Mouse (Mus musculus) embryonic facial prominence, embryonic 14.5 days (tissue): ENCODE data around the gene Tmem252. TPM values are rescaled to one million over a fixed set of nuclear protein-coding genes. Genes with fewer than 3 reads are reported as not detected.

Experiments used
- ATAC-seq: fragments of 200-750 bp; cut with Nextera tagmentation; 2 replicates; pipeline ENCODE4 v1.8.0; 2017; ENCODE audit warnings: low read depth, moderate number of reproducible peaks, moderate TSS enrichment
- DNase-seq: peaks from one replicate; pipeline ENCODE4 v3.0.0-alpha.2; 2015; ENCODE audit warnings: low spot score
- H3K27ac ChIP-seq: fragments of 300-500 bp; sonication (generic); replicated peaks from 2 replicates; pipeline ENCODE4 v1.5.1; 2014; ENCODE audit warnings: low read depth, mild to moderate bottlenecking, low read length, moderate library complexity
- H3K27me3 ChIP-seq: fragments of 300-500 bp; sonication (generic); replicated peaks from 2 replicates; pipeline ENCODE4 v1.6.1; 2014; ENCODE audit warnings: low read length; ENCODE audit not compliant: control insufficient read depth, insufficient read depth
- H3K36me3 ChIP-seq: fragments of 300-500 bp; sonication (generic); 2 replicates; pipeline ENCODE4 v1.6.1; 2014; ENCODE audit warnings: low read length, mixed read lengths; ENCODE audit not compliant: control insufficient read depth, insufficient read depth
- H3K4me1 ChIP-seq: fragments of 300-500 bp; sonication (generic); 2 replicates; pipeline ENCODE4 v1.6.1; 2014; ENCODE audit warnings: antibody characterized with exemption, low read length; ENCODE audit not compliant: control insufficient read depth, insufficient read depth
- H3K4me2 ChIP-seq: fragments of 300-500 bp; sonication (generic); 2 replicates; pipeline ENCODE4 v1.6.1; 2014; ENCODE audit warnings: low read depth, mild to moderate bottlenecking, low read length, moderate library complexity, mixed read lengths
- H3K4me3 ChIP-seq: fragments of 300-500 bp; sonication (generic); 2 replicates; pipeline ENCODE4 v1.5.1; 2014; ENCODE audit warnings: low read depth, mild to moderate bottlenecking, low read length
- H3K9ac ChIP-seq: fragments of 300-500 bp; sonication (generic); 2 replicates; pipeline ENCODE4 v1.6.1; 2014; ENCODE audit warnings: low read depth, mild to moderate bottlenecking, low read length, moderate library complexity, mixed read lengths
- H3K9me3 ChIP-seq: fragments of 300-500 bp; sonication (generic); 2 replicates; pipeline ENCODE4 v1.6.1; 2016; ENCODE audit warnings: low read length; ENCODE audit not compliant: control insufficient read depth
- WGBS: fragments of 180-500 bp; shearing (Covaris S2); extraction: QIAGEN DNeasy Blood & Tissue Kit; methylation state at CpG from one replicate; pipeline ENCODE4 v1.1.7; 2014; 5-methylcytosine and 5-hydroxymethylcytosine counted together
- polyA plus RNA-seq: library from polyadenylated mRNA; unstranded; fragments of >200 nt; fragmentation: Nextera tagmentation; extraction: Ambion mirVana; gene quantifications from 2 replicates; pipeline ENCODE4 v1.2.1, GENCODE M21; 2014

Tmem252 gene
- polyA plus RNA-seq, 1 experiment from 2014 or later: 3.6 TPM

DNA sequence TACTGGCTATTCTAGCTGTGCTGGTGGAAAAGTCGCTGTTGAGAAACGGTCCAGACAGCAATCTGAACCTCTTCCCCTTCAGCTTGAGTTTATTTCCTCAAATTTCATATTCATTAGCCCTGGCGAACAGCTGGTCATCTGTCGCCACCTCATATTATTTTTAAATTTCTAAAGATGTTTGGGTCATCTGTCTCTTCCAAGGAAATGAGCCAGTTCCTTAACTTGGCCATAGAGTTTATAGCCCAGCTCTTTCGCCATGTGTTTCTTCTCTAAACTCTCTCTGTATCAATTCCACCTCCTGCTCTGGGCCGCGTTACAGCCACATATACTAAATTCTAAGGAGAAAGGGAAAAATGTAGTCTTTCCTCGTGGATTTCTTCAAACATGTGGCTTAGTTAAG is 29.9 kb downstream of the Tmem252 start:
- Histone ChIP-seq H3K27ac (no peak overlapping the region), H3K27me3 (no peaks in the 10 kb centered on the region), H3K4me2 (no peak overlapping the region), H3K4me3 (no peak overlapping the region), H3K9me3 (no peaks in the 10 kb centered on the region), H3K9ac (no peak overlapping the region), H3K4me1 (0 out of 2 replicates have a peak, but pooled peaks cover 3% of the 10 kb centered on the region), H3K36me3 (no peaks in the 10 kb centered on the region)
- DNase-seq: no peak
- no peak for ATAC-seq
- 50% methylated on average over 8 of the region's 8 CpGs for WGBS

DNA sequence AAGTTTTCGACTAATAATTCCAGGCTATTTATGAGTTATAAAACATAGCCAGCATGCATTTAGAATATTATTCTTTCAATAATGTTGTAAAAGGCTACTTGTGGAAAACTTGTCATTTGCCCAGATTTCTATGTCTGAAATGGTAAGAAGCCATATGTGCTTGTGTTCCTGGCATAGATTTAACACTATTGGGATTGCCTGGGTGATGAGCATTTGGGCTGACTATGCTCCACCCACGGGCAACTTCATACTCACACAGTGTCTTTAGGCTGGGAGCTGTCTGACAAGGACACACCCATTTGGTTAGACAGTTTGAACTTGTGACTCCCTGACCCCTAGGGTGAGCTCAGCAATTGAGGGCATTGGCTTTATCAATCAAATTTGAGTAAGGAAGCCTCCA is 30.5 kb downstream of the Tmem252 start:
- DNase-seq: no peak
- Histone ChIP-seq H3K4me1 (no peaks in the 10 kb centered on the region), H3K9me3 (no peaks in the 10 kb centered on the region), H3K9ac (no peak overlapping the region), H3K27me3 (no peaks in the 10 kb centered on the region), H3K27ac (no peak overlapping the region), H3K36me3 (no peaks in the 10 kb centered on the region), H3K4me3 (no peak overlapping the region), H3K4me2 (no peak overlapping the region)
- ATAC-seq: no peak
- WGBS: 69% methylated on average over 2 of the region's 2 CpGs

DNA sequence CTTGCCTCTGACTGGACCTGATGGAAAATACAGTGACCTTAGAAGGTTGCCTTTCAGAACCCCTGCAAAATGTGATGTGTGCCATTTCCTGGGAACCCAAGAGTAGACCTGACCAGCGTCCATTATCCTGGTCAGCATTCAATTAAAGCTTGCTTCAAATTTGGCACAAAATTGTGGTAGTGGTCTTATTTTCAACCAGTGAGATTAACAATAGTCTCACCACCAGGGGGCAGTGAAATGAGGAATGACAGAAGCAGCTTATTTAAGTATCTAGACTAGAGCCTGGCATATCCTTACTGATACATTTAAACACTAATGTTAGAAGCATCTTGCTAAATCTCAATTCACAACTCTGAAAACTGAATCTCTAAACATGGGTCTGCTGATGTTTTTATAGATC is 31.6 kb downstream of the Tmem252 start:
- peak; percentile 71 for DNase-seq
- no peaks in the 10 kb centered on the region for H3K4me1 ChIP-seq
- H3K36me3 ChIP-seq: no peaks in the 10 kb centered on the region
- H3K4me3 ChIP-seq: no peak overlapping the region
- no peaks in the 10 kb centered on the region for H3K9me3 ChIP-seq
- H3K27ac ChIP-seq: no peak overlapping the region
- no peak overlapping the region for H3K9ac ChIP-seq
- H3K4me2 ChIP-seq: no peak overlapping the region
- ATAC-seq: no peak
- no peaks in the 10 kb centered on the region for H3K27me3 ChIP-seq
- 60% methylated on average over 1 of the region's 1 CpGs for WGBS

DNA sequence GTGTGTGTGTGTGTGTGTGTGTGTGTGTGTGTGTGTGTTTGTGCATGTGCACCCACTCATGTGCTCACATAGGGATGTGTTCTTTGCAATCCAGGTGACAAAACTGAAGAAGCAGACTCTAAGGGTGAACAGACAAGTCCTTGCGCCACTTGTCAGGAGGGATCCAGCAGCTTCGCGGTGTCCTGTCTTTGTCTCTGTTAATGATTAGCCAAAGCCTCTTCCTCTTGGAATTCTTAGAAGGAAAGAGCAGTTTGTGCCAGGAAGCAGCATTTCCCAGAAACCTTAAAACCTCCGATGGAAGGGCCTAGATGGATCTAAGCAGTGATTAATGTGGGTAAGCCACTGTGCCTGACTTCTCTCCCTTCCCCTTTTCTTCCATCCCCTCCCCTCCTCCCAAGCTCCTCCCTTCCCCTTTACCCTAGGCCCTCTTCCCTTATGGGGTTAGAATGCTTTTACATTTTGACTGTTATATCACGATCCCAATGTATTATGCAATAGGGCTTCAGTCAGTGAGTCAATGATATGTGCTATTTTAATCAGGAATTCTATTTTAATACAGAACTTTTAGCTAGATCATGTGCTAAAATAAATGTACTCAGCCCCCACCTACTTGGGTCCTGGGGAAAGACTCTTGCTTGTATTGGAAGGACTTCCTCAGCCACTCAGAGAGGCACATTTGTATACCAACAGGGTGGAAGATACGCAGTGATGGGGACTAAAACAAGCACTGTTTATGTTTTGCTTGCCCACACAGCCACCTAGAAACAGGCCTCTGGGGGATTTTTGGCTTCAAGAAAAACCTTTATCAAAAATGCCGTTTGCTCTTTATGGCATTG is 33.5 kb downstream of the Tmem252 start:
- H3K36me3 ChIP-seq: no peaks in the 10 kb centered on the region
- DNase-seq (no peak), ATAC-seq (no peak)
- no peaks in the 10 kb centered on the region for H3K27me3 ChIP-seq
- no peak overlapping the region for H3K9ac ChIP-seq
- H3K4me3 ChIP-seq: no peak overlapping the region
- no peak overlapping the region for H3K4me2 ChIP-seq
- H3K9me3 ChIP-seq: no peaks in the 10 kb centered on the region
- no peak overlapping the region for H3K27ac ChIP-seq
- 60% methylated on average over 7 of the region's 7 CpGs for WGBS
- H3K4me1 ChIP-seq: no peaks in the 10 kb centered on the region

DNA sequence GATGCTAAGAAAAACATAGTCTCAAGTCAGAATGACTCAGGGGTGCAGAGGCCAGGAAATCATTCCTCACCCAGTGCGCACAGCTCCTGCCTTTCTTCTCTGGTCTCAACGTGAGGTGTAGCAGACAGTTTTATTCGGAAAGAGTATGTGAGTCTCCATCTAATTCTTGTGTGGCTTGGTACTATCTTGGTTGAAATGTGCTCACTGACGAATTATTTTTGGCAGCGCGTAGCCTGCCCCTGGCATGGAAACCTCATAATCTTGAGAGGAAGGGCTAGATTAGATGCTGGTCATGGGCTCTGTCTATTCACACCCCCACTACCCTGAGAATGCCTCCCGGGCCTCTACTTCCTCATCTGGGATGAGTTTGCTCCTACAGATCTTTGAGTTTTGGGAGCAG is 34.2 kb downstream of the Tmem252 start:
- Histone ChIP-seq H3K9me3 (no peaks in the 10 kb centered on the region), H3K36me3 (no peaks in the 10 kb centered on the region), H3K4me2 (no peak overlapping the region), H3K9ac (no peak overlapping the region), H3K27me3 (no peaks in the 10 kb centered on the region), H3K27ac (no peak overlapping the region), H3K4me3 (no peak overlapping the region), H3K4me1 (no peaks in the 10 kb centered on the region)
- DNase-seq (no peak), ATAC-seq (no peak)
- 81% methylated on average over 7 of the region's 7 CpGs for WGBS

DNA sequence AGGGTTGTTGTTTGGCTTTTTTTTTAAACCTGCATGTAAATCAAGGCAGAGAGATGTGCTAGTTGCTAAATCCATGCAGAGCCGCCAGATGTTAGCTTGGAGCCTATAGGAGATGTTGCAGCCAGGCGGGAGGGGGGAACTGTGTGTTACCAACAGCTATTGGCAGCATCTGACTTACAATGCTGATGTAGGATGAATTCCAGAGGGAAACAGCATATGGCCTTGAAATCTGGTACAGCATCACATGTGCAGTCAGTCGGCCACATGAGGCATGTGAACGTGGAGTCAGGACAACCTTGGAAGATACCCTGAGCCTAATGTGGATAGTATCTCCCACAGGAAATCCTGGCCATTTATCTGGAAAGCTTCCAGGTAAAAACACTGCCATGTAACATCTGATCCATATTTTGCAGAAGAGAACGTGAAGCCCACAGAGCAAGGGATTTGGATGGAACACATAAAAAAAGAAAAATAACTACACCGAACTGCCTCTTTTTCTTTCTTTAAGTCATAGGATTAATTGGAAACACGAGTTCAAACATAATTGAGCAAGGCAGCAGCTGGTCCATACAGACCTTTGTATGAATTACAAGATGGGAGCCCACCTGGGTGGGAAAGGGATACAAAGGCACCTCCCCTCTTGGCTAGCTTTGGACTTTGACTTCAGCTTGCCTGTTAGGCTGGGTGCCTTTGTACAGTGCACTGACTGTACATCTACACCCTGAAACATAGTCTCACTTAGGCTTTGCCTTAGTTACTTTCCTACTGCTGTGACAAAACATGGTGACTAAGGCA is 42.7 kb downstream of the Tmem252 start:
- H3K36me3 ChIP-seq: no peaks in the 10 kb centered on the region
- peak overlapping the region; percentile 6; the same call in 1 of the 2 replicates for H3K27ac ChIP-seq
- H3K9ac ChIP-seq: no peak overlapping the region
- no peak overlapping the region for H3K4me3 ChIP-seq
- H3K4me2 ChIP-seq: no peak overlapping the region
- 38% methylated on average over 7 of the region's 7 CpGs for whole genome bisulfite sequencing
- no peaks in the 10 kb centered on the region for H3K27me3 ChIP-seq
- peak; percentile 83 for ATAC-seq
- H3K4me1 ChIP-seq: no peaks in the 10 kb centered on the region
- no peaks in the 10 kb centered on the region for H3K9me3 ChIP-seq
- peak; percentile 92 for DNase-seq

- Histone ChIP-seq H3K27ac (no peak overlapping the region), H3K4me2 (no peak overlapping the region), H3K36me3 (no peaks in the 10 kb centered on the region), H3K9ac (no peak overlapping the region), H3K4me1 (no peaks in the 10 kb centered on the region), H3K4me3 (no peak overlapping the region), H3K27me3 (no peaks in the 10 kb centered on the region), H3K9me3 (no peaks in the 10 kb centered on the region)
- ATAC-seq (no peak), DNase-seq (no peak)
- 54% methylated on average over 1 of the region's 1 CpGs for WGBS
These were observed 44.2 kb downstream of the Tmem252 start for GRCm38 (mm10) chr19:24718021-24718420.

- no peak overlapping the region for H3K4me3 ChIP-seq
- H3K9ac ChIP-seq: no peak overlapping the region
- H3K27ac ChIP-seq: no peak overlapping the region
- no peaks in the 10 kb centered on the region for H3K4me1 ChIP-seq
- DNase-seq: peak; percentile 48
- H3K9me3 ChIP-seq: no peaks in the 10 kb centered on the region
- no peak overlapping the region for H3K4me2 ChIP-seq
- ATAC-seq: peak; percentile 32; the same call in 1 of the 2 replicates
- 66% methylated on average over 4 of the region's 4 CpGs for WGBS
- no peaks in the 10 kb centered on the region for H3K27me3 ChIP-seq
- no peaks in the 10 kb centered on the region for H3K36me3 ChIP-seq
These were observed 45.7 kb downstream of the Tmem252 start for GRCm38 (mm10) chr19:24719504-24719903.
